Mouse (Mus musculus) testis, adult 2 months (tissue): Measurements from ENCODE around the gene Mtss1l. TPM values are rescaled to one million over a fixed set of nuclear protein-coding genes. Genes with fewer than 3 reads are reported as not detected.
A peak's percentile ranks its signal among the peaks of the same experiment; 100 is the strongest.

ENCODE experiments used
- H3K27ac ChIP-seq: fragments of 200-500 bp; 2 replicates; pipeline ENCODE4 v1.5.1; 2012; ENCODE audit warnings: low read depth, low read length; ENCODE audit not compliant: control insufficient read depth, insufficient read depth
- H3K27me3 ChIP-seq: fragments of 200-500 bp; 2 replicates; pipeline ENCODE4 v1.6.1; 2012; ENCODE audit warnings: mild to moderate bottlenecking, low read length, moderate library complexity; ENCODE audit not compliant: control insufficient read depth, insufficient read depth
- H3K36me3 ChIP-seq: fragments of 200-500 bp; 2 replicates; pipeline ENCODE4 v1.6.1; 2012; ENCODE audit warnings: mild to moderate bottlenecking, low read length; ENCODE audit not compliant: control insufficient read depth, insufficient read depth
- H3K4me1 ChIP-seq: fragments of 200-500 bp; 2 replicates; pipeline ENCODE4 v1.6.1; 2012; ENCODE audit warnings: low read length; ENCODE audit not compliant: control insufficient read depth, insufficient read depth
- H3K4me3 ChIP-seq: fragments of 200-500 bp; 2 replicates; pipeline ENCODE4 v1.5.1; 2012; ENCODE audit warnings: low read depth, mild to moderate bottlenecking, low read length, moderate library complexity, mixed read lengths; ENCODE audit not compliant: control insufficient read depth
- CTCF ChIP-seq: fragments of 200-500 bp; IDR thresholded peaks from 2 replicates; pipeline ENCODE4 v1.5.1; 2012; ENCODE audit warnings: low read depth, mild to moderate bottlenecking, inconsistent platforms, low read length, moderate library complexity; ENCODE audit not compliant: control insufficient read depth, insufficient read depth, insufficient replicate concordance
- POLR2A ChIP-seq: fragments of 200-500 bp; IDR thresholded peaks from 2 replicates; pipeline ENCODE4 v1.6.1; 2012; ENCODE audit warnings: low read depth, mild to moderate bottlenecking, inconsistent platforms, low read length, moderate library complexity; ENCODE audit not compliant: control insufficient read depth
- polyA plus RNA-seq: library from polyadenylated mRNA; depleted of rRNA; stranded (reverse); fragments of >200 nt; gene quantifications from 2 replicates; pipeline ENCODE4 v1.2.3, GENCODE M21; 2012

The Mtss1l gene
- polyA plus RNA-seq, 1 experiment = 9.0 TPM

DNA sequence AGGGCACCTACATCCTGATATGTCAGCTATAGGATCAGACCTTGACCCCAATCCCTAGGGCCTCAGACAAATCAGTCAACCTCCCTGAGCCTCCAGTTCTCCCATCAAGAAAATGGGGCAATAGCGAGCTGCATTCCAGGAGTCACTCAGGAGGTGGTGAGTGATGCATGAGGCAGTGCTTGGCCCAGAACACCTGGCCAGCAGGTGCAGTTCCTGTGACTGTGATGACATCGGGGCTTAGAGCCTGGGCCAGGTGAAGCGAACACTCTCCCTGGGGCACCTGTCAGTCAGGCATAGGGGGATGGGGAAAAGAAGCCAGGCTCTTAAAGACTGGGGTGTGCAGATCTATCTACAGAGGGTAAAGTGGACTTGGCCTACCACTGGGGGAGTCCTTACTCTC lies 3.2 kb downstream of the Mtss1l start:
- H3K4me1 ChIP-seq = peaks cover 20% of the 10 kb centered on the region
- H3K27ac ChIP-seq = no peak overlapping the region
- no peaks in the 10 kb centered on the region for H3K27me3 ChIP-seq
- no peak overlapping the region for H3K4me3 ChIP-seq
- TF ChIP-seq CTCF (no peak), POLR2A (no peak)
- H3K36me3 ChIP-seq = no peaks in the 10 kb centered on the region

DNA sequence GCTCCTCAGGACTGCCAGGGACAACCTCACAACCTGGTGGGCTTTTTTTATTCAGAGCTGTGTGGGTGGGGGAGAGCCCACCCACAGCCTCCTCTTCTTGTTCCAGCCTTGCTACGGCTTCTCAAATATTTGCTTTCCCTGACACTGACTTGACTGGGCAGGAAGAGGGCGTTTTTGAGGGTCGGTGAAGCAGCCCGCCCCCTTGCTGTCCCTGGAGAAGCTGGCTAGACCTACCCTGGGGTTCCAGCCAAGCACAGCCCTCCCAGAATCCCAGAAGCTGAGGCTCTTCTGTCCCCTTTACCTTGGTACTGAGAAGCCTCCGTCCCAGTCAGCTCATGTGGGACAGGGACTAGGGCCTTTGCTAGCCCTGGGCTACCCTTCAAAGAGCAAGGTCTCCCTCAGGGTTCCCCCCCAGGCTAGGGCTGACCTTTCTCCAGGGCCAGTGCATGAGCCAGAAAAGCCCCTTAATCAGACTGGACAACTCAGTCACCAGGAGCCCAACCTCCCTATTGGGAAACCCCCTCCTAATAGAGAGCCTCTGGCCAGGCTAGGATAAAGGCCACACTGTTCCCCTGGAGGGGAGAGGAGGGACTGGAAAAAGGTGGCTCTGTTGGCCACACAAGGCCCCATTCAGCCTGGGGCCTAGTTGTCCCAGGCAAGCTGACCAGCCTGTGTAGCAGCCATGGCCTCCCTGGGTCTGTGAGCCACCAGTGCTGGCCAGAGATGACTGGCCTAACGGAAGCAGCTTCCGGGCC lies 4.0 kb downstream of the Mtss1l start:
- TF ChIP-seq POLR2A (no peak), CTCF (no peak)
- Histone ChIP-seq H3K27ac (no peak overlapping the region), H3K27me3 (no peaks in the 10 kb centered on the region), H3K36me3 (no peaks in the 10 kb centered on the region), H3K4me1 (peaks cover 20% of the 10 kb centered on the region), H3K4me3 (no peak overlapping the region)

GRCm38 (mm10) chr8:110726893-110727292 lies 5.6 kb downstream of the Mtss1l start:
- TF ChIP-seq CTCF = peak; percentile 82
- no peak for TF ChIP-seq POLR2A
- H3K4me3 ChIP-seq = peak overlapping the region; percentile 21; the same call in 1 of the 2 replicates
- H3K27me3 ChIP-seq = no peaks in the 10 kb centered on the region
- H3K4me1 ChIP-seq = peaks cover 10% of the 10 kb centered on the region
- H3K27ac ChIP-seq = no peak overlapping the region
- no peaks in the 10 kb centered on the region for H3K36me3 ChIP-seq

GRCm38 (mm10) chr8:110731346-110731859 lies 10.1 kb downstream of the Mtss1l start:
- Histone ChIP-seq H3K27ac (no peak overlapping the region), H3K36me3 (no peaks in the 10 kb centered on the region), H3K4me3 (no peak overlapping the region), H3K27me3 (no peaks in the 10 kb centered on the region), H3K4me1 (peaks cover 8% of the 10 kb centered on the region)
- TF ChIP-seq POLR2A = no peak
- no peak for TF ChIP-seq CTCF

- Histone ChIP-seq H3K27me3 (no peaks in the 10 kb centered on the region), H3K4me3 (no peak overlapping the region), H3K36me3 (no peaks in the 10 kb centered on the region), H3K4me1 (no peaks in the 10 kb centered on the region; the same call in 1 of the 2 replicates), H3K27ac (no peak overlapping the region)
- no peak for TF ChIP-seq CTCF
- TF ChIP-seq POLR2A = no peak
Measured at GRCm38 (mm10) chr8:110733036-110733435, 11.8 kb downstream of the Mtss1l start.

DNA sequence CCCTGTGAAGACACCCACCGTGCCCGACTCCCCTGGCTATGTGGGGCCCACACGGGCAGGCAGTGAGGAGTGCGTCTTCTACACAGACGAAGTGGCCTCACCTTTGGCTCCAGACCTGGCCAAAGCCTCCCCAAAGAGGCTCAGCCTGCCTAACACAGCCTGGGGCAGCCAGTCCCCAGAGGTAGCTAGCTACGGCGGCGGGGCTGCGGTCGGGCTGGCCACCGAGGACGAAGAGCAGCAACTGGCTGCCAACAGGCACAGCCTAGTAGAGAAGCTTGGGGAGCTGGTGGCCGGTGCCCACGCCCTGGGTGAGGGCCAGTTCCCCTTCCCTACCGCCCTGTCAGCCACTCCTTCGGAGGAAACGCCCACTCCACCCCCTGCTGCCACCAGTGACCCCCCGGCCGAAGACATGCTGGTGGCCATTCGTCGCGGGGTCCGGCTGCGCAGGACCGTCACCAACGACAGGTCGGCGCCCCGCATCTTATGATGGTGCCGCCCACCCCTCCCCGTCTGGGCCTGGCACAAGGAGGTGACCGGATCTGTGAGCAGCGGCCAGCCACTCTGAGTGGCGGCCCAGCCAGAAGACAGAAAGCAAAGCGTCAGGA lies 17.4 kb downstream of the Mtss1l start:
- H3K27me3 ChIP-seq = no peaks in the 10 kb centered on the region
- no peak for TF ChIP-seq CTCF
- TF ChIP-seq POLR2A = no peak
- H3K27ac ChIP-seq = no peak overlapping the region
- no peaks in the 10 kb centered on the region for H3K36me3 ChIP-seq
- no peak overlapping the region for H3K4me3 ChIP-seq
- no peaks in the 10 kb centered on the region; the same call in 1 of the 2 replicates for H3K4me1 ChIP-seq

- TF ChIP-seq CTCF (no peak), POLR2A (no peak)
- H3K4me1 ChIP-seq = no peaks in the 10 kb centered on the region; the same call in 1 of the 2 replicates
- no peaks in the 10 kb centered on the region for H3K36me3 ChIP-seq
Measured at GRCm38 (mm10) chr8:110740629-110741175, 19.4 kb downstream of the Mtss1l start.

GRCm38 (mm10) chr8:110741816-110742451 lies 20.7 kb downstream of the Mtss1l start:
- Histone ChIP-seq H3K4me3 (peak overlapping the region; percentile 6), H3K27me3 (no peaks in the 10 kb centered on the region), H3K36me3 (no peaks in the 10 kb centered on the region), H3K27ac (no peak overlapping the region), H3K4me1 (no peaks in the 10 kb centered on the region; the same call in 1 of the 2 replicates)
- TF ChIP-seq CTCF (no peak), POLR2A (no peak)

More at GRCm38 (mm10) chr8:110740629-110741175, 19.4 kb downstream of the Mtss1l start:
- Histone ChIP-seq H3K27me3 (no peaks in the 10 kb centered on the region), H3K27ac (no peak overlapping the region), H3K4me3 (no peak overlapping the region)
